Mouse (Mus musculus) thymus, postnatal 25 days (tissue): ENCODE data around the gene Stra6l.

Experiments used
- DNase-seq: peaks from one replicate; pipeline ENCODE4 v3.0.0; 2022

Gene Stra6l

DNA sequence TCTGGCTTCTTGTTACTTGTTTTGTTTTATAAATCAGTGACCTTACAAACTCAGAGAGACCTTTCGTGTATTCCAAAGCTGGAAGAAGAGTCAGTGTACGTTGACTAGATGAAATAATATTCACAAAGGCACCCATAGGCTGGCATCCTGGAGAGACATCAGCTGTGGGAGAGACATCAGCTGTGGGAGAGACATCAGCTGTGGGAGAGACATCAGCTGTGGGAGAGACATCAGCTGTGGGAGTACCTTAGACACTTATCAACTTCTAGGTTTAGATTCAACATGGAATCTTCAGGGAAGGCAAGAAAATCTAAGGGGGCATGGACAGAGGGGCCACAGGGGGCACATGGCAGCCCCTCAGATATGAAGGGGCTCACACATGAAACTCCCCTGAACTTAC is 2.2 kb upstream of the Stra6l start:
- DNase-seq: no peak

- DNase-seq: no peak
Measured at GRCm38 (mm10) chr4:45848825-45849156, 327 bp downstream of the Stra6l start.

GRCm38 (mm10) chr4:45849419-45849818 is 955 bp downstream of the Stra6l start:
- DNase-seq: no peak

DNA sequence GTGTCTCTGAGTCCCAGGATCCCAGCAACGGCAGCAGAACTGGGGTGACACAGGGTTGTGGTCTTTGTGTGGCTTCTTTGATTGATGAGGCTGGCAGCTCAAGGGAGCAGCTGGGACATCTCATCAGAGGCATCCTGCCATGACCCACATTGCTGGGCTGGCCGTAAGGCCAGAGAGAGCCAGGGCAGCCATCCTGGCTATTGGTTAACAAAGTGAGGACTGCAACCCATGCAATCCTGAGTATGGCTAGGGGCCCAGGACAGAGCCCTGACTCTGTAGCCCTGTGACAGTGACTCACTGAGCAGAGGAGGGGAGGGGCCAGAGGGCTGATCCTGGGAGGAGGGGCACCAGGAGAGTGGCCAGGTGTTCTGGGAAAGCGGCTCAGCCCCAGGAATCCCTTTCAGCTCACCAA is 3.2 kb downstream of the Stra6l start:
- DNase-seq: no peak

DNA sequence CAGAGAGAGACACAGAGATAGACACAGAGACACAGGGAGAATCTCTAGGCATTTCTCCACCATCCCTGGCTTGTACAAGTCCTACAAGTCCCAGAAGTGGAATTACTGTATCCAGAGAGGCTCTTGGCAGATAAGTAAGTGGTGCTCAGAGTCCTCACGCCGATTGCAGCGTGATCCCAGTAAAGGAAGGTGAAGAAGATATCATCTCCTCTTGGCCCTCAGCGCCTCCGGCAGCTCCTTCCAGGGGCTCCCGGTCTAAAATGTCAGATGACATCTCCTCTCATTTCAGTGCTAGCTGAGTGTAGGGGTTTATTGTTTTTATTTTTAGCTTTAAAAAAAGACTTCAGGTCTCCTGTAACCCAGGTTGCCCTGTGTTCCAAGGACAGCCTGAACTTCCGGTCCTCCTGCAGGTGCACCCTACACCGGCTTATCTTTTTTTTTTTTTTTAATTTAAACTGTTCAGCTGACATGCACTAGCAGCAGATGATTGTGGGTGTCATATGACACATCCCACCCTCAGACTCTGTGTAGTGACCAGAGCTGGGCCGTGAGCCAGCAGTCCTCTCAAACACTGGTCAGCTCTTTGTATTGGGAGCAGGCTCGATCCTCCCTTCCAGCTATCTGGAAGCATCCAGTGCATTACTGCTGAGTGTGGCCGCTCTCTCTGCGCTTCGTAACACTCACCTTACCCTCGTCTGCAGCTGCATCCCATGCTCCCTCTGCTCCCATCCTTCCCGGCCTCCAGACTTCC is 5.2 kb downstream of the Stra6l start:
- DNase-seq: no peak

GRCm38 (mm10) chr4:45855803-45856424 is 7.5 kb downstream of the Stra6l start:
- peak; percentile 60 for DNase-seq

- no peak for DNase-seq
Measured at GRCm38 (mm10) chr4:45861160-45861559, 12.7 kb downstream of the Stra6l start.

DNA sequence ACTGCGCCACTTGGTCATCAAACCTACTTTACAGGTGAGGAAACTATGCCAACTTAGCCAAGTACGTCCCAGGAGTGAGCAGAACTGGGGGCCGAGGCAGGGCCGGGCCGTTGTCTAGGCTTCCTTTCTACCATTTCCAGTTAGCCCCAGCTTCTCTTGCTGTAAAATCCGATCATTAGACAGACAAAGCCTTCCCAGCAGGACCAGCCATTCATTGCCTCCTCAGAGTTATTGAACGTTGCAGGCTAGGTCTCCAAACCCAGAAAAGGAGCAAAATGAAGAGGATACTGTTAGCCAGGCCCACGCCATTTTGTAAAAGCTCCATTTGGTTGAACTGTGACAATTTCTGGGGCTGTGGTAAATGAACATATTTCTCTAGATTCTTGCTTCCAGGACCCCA is 19.0 kb downstream of the Stra6l start:
- no peak for DNase-seq

DNA sequence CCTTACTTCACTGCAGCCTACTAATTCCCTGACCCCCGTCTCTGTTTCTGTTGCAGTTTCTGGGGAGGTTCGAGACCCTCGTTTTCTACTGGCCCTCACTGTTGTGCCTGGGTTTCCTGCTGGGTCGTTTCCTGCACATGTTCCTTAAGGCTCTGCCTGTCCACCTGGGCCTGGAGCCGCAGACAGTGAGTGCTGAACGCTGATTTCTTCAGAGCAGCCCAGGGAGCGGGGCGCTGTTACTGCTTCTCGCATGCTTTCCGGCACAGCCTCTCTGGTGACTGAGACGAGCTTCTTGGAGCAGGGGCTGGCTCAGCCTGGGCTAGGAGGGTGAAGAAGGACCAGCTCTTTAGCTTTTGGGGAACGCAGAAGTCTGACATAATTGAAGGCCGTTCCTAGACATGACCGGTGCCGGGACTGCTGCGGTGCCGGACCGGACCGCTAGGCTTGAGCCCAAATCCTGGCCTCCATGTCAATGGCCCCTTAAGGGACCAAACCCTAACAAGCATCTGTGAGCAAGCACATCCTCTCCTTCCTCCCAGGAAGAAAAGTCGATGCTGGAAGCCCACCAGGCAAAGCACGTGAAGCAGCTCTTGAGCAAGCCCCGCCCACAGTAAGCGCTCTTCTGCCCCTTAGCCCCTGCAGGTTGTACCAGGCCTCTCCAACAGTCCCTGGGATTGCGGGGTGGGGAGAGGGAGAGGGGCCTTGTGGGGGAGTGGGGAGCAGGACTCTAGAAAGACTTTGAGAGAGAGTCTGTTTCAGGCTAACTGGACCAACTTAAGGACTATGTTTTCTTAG is 20.8 kb downstream of the Stra6l start:
- no peak for DNase-seq

- DNase-seq: no peak
Measured at GRCm38 (mm10) chr4:45872147-45872546, 23.7 kb downstream of the Stra6l start.

DNA sequence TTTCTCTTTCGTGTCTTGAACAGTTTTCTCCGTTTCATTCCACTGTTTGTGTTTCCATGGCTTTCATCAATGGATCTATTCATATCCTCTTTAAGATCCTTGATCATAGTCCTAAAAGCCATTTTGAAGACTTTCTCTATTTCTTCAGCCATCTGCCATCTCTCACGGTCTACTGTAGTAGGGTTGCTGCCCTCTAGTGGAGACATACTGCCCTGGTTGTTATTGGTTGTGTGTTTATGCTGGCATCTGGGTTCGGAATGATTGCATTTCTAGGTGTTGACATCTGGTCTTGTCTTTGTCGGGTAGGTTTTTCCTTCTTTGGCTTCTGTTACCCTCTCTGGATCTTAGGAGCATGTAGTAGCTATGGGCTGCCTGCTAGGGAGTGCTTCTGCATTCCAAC is 30.5 kb downstream of the Stra6l start:
- DNase-seq: peak; percentile 30

- DNase-seq: no peak
Measured at GRCm38 (mm10) chr4:45882521-45882920, 34.1 kb downstream of the Stra6l start.

GRCm38 (mm10) chr4:45883250-45883649 is 34.8 kb downstream of the Stra6l start:
- DNase-seq: no peak

GRCm38 (mm10) chr4:45889487-45889886 is 41.0 kb downstream of the Stra6l start:
- no peak for DNase-seq

DNA sequence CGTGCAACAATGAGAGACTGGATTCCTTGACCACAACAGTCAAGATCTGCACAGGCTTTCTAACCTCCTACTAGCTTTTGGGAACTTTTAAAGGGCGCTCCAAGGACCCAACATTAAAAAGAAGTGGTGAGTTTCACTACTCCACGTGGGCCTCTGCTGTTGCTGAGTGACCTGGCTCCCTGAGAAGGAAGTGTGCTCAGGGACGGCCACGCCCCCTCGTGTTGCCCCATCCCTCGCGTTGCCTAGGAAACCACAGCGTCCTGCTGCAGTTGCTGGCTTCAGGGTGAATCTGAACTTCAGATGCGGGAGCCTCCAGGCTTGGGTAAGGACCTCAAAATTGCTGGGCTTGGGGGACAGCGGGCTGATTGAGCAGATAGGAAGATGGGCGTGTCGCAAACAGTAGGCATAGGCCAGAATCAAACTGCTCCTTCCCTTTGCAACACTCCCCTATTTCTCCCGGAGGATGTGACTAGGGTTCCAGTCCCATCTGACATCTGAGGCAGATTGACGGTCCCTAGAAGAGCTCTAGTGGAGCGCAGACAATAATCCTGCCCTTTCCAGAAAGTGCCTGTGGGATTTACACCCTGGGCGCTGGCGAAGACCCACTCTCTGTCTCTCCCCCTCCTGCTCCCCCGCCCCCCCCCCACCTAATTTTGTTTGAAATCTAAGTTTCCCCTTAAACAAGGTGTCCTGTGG is 41.8 kb downstream of the Stra6l start, which contains the start of gene Ccdc180:
Gene Ccdc180 (plus strand): TSS at position 238 of the 696 bp plus-strand sequence.
- peak; percentile 61 for DNase-seq

DNA sequence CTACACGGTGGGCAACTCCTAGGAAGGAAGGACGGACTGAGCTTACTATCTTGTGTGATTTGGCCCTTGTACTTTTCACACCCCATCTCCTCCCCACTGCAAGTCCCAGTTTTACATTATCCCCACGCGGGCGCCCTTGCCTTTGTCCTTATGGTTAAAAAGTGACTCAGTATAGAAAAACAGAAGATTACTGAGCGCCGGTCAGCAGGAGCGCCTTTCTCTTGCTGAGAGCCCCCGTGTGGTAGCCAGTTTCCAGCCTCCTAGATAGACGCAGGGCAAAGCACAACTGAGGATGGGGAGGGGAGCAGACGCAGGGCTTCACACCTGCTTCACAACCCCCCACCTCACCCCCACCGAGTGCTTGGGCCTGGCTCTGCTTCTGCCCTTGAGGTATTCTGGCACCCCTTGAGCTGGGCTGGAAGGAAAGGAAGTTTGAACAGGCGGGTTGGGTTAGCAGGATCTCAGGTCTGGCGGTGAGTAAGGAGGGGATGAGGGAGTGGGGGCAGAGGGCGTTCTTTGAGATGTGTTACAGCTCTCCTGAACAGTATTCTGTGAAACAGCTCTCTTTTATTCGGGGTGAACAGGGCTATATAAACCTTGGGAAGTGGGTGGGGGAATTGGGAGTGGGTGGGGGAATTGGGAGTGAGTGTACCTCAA is 48.1 kb downstream of the Stra6l start:
- no peak for DNase-seq

DNA sequence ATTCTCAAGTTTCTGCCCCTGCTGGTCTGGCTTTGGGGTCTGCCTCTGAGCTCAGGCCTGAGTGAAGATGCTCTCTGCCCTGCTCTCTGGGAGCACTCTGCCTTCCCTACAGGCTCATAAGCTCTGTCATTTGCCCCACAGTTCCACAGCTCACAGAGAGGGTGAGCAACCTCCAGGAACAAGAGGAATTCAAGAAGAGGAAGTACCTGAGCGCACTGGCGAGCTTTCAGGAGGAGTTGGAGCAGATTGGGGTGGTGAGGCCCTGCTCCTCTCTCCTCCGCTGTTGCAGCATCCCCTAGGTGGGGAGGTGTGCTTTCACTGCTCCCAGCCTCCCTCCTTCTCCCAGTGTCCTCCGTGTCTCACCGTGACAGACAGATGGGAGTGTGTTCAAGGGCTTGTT is 49.9 kb downstream of the Stra6l start:
- no peak for DNase-seq

- no peak for DNase-seq
Measured at GRCm38 (mm10) chr4:45909256-45909655, 60.8 kb downstream of the Stra6l start.

DNA sequence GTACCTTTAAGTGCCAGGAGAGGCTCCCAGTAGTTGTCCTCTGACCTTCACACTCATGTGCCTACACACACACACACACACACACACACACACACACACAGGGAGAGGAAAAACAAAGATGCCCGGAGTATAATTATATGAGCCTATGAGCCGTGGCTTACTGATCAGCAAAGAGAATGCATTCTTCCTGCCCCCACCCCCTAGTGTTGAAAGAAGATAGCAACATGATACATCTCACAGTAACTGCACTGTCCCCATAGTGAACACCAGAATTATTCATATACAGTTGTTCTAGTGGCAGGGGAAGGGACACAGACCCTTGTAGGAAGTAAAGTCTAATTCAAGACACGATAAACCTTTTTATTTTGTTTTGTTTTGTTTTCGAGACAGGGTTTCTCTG is 61.5 kb downstream of the Stra6l start:
- DNase-seq: no peak

DNA sequence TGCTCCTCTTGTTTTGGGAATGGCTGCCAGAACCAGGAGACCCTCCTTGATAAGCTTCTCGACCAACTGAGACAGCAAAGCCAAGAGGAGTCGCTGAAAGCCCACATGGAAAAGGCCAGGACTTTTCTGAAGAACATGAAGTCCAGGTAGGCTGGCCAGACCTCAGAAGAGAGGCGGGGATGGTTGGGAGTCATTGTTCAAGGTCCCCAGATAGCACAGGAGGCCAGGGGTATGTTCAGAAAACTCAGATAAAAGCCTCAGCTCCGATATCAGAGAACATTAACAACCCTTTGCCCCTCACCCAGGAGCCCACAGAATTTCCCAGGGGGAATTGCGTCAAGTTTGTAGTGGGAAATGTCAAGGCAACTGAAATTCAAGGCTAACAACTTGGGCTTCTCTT is 62.8 kb downstream of the Stra6l start:
- DNase-seq: no peak

DNA sequence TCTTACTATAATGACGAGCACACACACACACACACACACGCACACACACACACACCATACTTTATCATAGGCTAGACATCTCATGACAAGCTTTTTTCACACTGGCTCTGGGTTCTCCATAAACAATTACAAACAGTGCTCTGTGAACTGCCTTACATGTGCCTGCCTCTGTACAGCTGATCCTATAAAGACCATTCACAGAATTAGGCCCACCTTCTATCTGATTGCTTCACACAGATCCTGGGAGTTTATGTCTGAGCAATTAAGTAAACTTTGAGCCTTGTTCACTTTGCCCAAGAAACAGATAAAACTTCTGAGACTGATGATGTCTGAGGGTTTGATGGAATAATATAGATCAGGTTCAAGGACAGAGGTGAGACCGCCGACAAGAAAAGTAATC is 63.4 kb downstream of the Stra6l start:
- no peak for DNase-seq

DNA sequence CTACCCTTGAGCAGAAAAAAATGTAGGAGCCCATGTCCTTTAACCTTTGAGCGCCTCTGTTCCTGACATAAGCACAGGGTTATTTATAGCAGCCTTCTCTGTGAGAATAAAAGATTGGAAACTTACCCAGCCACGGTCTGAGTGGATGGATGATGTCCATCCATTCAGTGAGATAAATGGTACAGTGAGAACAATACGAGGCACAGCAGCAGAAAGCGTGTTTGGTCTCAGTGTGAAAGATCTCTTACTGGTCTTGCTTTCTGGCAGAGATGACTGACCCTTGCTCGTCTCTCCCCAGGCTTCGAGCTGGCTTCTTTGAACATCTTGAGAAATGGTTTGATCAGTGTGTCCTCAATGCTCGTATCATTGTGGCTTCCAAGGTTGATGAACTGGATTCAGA is 68.6 kb downstream of the Stra6l start:
- no peak for DNase-seq
